Comparison of ENCODE assay signal across 8 mouse cellular contexts in genomic region chr19:53140804-53141250, GRCm38 (mm10). TPM values are rescaled to one million over a fixed set of nuclear protein-coding genes. Genes with fewer than 3 reads are reported as not detected.
DNase-seq lines count a peak whose midpoint lies in the region; ATAC-seq and TF ChIP-seq lines count a peak whose summit lies in the region.

No protein-coding gene starts in this region.

- peaks cover 7% of the 10 kb centered on the region; the same call in 1 of the 2 replicates for H3K4me1 ChIP-seq in heart, embryonic 11.5 days (ENCODE audit: control insufficient read depth, insufficient read depth, low read length)
- no peaks in the 10 kb centered on the region for H3K4me1 ChIP-seq in embryonic fibroblast, embryonic 13.5 days (ENCODE audit: control insufficient read depth, insufficient read depth, low read length)
- H3K4me1 ChIP-seq in limb, embryonic 15.5 days: peaks cover 35% of the 10 kb centered on the region

- no peaks in the 10 kb centered on the region for H3K9me3 ChIP-seq in heart, embryonic 11.5 days (replicated peaks; ENCODE audit: control insufficient read depth, low read length)
- no peaks in the 10 kb centered on the region for H3K9me3 ChIP-seq in limb, embryonic 15.5 days

- no peaks in the 10 kb centered on the region for H3K36me3 ChIP-seq in heart, embryonic 11.5 days (ENCODE audit: control insufficient read depth, insufficient read depth, low read length)
- no peaks in the 10 kb centered on the region for H3K36me3 ChIP-seq in limb, embryonic 15.5 days

- peak overlapping the region; percentile 92 for H3K4me3 ChIP-seq in heart, embryonic 11.5 days (ENCODE audit: low read depth, low read length)
- peak overlapping the region; percentile 60 for H3K4me3 ChIP-seq in embryonic fibroblast, embryonic 13.5 days (ENCODE audit: insufficient read depth, low read length)
- H3K4me3 ChIP-seq in limb, embryonic 15.5 days: peak overlapping the region; percentile 71

- H3K27ac ChIP-seq in heart, embryonic 11.5 days (ENCODE audit: low read depth, low read length): peak overlapping the region; percentile 92
- peak overlapping the region; percentile 55; the same call in 1 of the 2 replicates for H3K27ac ChIP-seq in embryonic fibroblast, embryonic 13.5 days (ENCODE audit: insufficient read depth, low read length)
- H3K27ac ChIP-seq in limb, embryonic 15.5 days: peak overlapping the region; percentile 93

- TF ChIP-seq CTCF in embryonic fibroblast, embryonic 13.5 days (IDR thresholded peaks at IDR 0.05; ENCODE audit: borderline replicate concordance, insufficient read depth, low read length): no peak

- WGBS in heart, embryonic 11.5 days (ENCODE audit: insufficient replicate concordance): 4% methylated on average over 6 of the region's 6 CpGs
- WGBS in limb, embryonic 15.5 days: 4% methylated on average over 6 of the region's 6 CpGs

- no peak for TF ChIP-seq POLR2A in embryonic fibroblast, embryonic 13.5 days (IDR thresholded peaks at IDR 0.05; ENCODE audit: low read depth, low read length)

- ATAC-seq in heart, embryonic 11.5 days (replicated peaks; ENCODE audit: insufficient number of reproducible peaks, low FRiP score, low TSS enrichment): no peak
- no peak for ATAC-seq in limb, embryonic 15.5 days (ENCODE audit: insufficient number of reproducible peaks, low FRiP score, low TSS enrichment, low read depth)

- peak overlapping the region; percentile 84 for H3K9ac ChIP-seq in heart, embryonic 11.5 days (ENCODE audit: low read depth, low read length)
- H3K9ac ChIP-seq in limb, embryonic 15.5 days: peak overlapping the region; percentile 58

- H3K27me3 ChIP-seq in heart, embryonic 11.5 days (ENCODE audit: control insufficient read depth, insufficient read depth, low read length): no peaks in the 10 kb centered on the region
- no peaks in the 10 kb centered on the region for H3K27me3 ChIP-seq in limb, embryonic 15.5 days

- peak overlapping the region; percentile 84 for H3K4me2 ChIP-seq in heart, embryonic 11.5 days
- H3K4me2 ChIP-seq in limb, embryonic 15.5 days: peak overlapping the region; percentile 82

- no peak for DNase-seq in heart, postnatal 4 days
- peak; percentile 44 for DNase-seq in 3T3-L1 (ENCODE audit: low read depth, low spot score)
- DNase-seq in spleen, adult 18-20 months: no peak
- no peak for DNase-seq in embryo, embryonic 10.5 days (ENCODE audit: low spot score)
- no peak for DNase-seq in kidney, adult 9 months

RNA-seq across cellular contexts. Expression of gene Add3, which starts 0.6 kb away (rescaled TPM):
- 133 and 152 TPM in 2 replicates for polyA plus RNA-seq in heart, embryonic 11.5 days (2014; fragmentation: Nextera tagmentation; extraction: Ambion mirVana)
- 100 to 1,000 TPM in 1 of 2 experiments, 10 to 100 TPM in 1; 99.0 to 102 TPM for total RNA-seq in heart, postnatal 4 days (2021)
- 15.7 and 19.4 TPM in 2 replicates for polyA plus RNA-seq in embryonic fibroblast, embryonic 13.5 days (2011; ENCODE audit: insufficient read length, low read depth, missing spikeins)
- 97.1 and 98.7 TPM in 2 replicates for polyA plus RNA-seq in limb, embryonic 15.5 days (2015; fragmentation: Nextera tagmentation; extraction: Ambion mirVana)
